Mouse (Mus musculus): Measurements from ENCODE around the gene Phldb2. TPM values are rescaled to one million over a fixed set of nuclear protein-coding genes. Genes with fewer than 3 reads are reported as not detected.

Phldb2 gene
- total RNA-seq (2023; ENCODE audit: inconsistent age): not detected in 4 replicates

DNA sequence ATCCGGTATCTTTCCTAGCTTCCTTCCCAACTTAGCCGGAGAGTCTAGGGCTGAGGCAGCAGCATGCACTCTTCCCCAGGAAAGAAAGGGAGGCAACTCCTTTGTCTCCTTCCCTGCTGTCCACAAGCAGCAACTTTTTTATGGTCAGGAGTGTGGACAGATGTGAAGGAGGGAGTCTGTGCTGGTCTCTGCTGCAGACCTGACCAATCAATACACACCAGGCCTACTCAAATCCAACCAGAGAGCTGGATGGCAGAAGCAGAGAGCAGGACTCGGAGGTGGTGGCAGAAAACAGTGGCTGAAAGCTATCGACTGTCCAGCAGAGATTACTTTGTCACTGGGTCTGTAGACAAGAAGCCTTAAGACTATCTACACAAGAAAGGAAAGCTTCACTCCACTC lies at the start of gene Phldb2:
TSS of gene Phldb2 (minus strand) at position 205 of the 400 bp plus-strand sequence.

DNA sequence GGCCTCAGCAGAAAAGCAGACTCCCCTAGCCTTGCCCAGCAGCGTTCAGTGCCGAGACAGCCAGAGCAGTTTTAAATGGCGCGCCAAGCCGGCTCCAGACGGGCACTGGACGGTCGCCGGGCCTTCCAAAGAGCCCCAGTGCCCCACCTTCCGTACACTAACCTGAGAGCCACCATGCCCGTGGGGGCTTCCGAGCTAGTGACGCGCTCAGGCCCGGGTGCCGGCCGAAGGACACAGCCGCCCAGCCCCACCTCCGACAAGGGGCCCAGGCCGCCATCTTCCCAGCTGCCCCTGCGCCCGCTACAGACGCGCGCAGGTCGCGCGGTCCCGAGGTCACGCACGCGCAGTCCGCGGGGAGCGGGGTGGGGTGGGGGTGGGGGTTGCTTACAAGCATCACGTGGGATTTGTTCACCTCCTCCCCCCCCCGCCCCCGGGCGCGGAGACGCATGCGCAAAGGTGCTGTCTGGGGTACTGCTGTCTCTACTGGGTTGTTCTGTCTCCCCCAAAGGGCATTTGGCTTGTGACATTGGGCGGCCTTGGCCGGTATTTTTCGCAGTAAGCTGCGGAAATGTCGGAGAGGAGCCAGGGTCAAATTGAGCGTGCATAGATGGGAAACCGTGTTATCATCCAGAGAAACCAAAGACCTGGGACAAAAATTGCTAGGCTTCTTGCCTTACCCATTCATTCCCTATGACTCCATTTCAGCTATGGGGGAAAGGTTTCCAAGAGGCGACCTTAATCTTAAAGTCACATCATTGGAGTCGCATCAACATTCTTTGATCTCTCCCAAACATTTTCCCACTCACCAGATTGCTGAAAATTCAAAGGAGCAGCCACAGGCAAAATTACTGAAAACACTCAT lies 210.6 kb downstream of the Phldb2 start, which contains the start of gene Abhd10:
TSS of gene Abhd10 (minus strand) at position 341 of the 862 bp plus-strand sequence.

DNA sequence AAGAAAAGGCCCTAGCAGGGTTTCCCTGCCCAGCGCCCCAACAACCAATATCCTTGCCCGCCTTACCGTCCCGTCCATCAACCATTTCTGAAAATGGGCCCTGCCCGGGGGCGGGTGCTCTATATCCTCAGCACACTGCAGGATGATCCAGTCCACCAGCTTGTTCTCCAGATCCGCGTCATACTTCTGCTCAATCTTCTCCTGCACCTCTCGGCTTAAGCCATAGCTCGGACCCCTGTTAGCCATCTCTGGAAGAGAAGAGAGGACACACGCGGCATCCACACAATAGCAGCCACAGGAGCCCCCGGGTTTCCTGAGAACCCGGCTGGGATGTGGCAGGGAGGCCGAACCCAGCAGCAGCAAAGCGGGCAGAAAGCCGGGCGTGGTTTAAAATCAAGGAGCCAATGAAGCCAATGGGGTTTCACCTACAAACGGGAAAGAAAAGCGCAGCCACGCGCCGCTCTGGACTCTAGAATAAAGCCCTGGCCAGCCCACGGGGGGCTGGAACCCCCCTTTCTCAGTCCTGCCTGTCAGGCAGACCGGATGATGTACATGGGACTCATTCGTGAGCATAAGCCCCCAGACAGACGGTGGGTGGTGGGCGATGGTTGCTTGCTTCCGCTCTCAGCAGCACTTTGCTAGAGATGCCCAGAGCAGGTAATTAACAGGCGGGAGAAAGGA lies 229.2 kb downstream of the Phldb2 start, which contains the start of gene Tagln3:
TSS of gene Tagln3 (minus strand) at position 548 of the 681 bp plus-strand sequence.

Other genes starting within 250 kb of the Phldb2 start
- not detected in 4 replicates for gene Tagln3, start 229.0 kb downstream of the Phldb2 start, total RNA-seq (2023; ENCODE audit: inconsistent age)
- gene Abhd10, start 210.6 kb downstream of the Phldb2 start, total RNA-seq (2023; ENCODE audit: inconsistent age): 31.6 to 40.2 TPM (median 33.8 TPM) in 4 replicates
- 2.9 to 3.8 TPM (median 3.2 TPM) in 4 replicates for gene Plcxd2, start 56.6 kb upstream of the Phldb2 start, total RNA-seq (2023; ENCODE audit: inconsistent age)
- gene Cd96, start 166.7 kb upstream of the Phldb2 start, total RNA-seq (2023; ENCODE audit: inconsistent age): 0.39 to 0.61 TPM (median 0.44 TPM) in 4 replicates
- 17.3 to 24.0 TPM (median 19.9 TPM) in 4 replicates for gene Gm4737, start 201.5 kb upstream of the Phldb2 start, total RNA-seq (2023; ENCODE audit: inconsistent age)